Mouse (Mus musculus): ENCODE data around the gene Cox11. TPM values are rescaled to one million over a fixed set of nuclear protein-coding genes. Genes with fewer than 3 reads are reported as not detected.

Cox11 gene
- polyA plus RNA-seq, 1 experiment = 26.1 TPM

DNA sequence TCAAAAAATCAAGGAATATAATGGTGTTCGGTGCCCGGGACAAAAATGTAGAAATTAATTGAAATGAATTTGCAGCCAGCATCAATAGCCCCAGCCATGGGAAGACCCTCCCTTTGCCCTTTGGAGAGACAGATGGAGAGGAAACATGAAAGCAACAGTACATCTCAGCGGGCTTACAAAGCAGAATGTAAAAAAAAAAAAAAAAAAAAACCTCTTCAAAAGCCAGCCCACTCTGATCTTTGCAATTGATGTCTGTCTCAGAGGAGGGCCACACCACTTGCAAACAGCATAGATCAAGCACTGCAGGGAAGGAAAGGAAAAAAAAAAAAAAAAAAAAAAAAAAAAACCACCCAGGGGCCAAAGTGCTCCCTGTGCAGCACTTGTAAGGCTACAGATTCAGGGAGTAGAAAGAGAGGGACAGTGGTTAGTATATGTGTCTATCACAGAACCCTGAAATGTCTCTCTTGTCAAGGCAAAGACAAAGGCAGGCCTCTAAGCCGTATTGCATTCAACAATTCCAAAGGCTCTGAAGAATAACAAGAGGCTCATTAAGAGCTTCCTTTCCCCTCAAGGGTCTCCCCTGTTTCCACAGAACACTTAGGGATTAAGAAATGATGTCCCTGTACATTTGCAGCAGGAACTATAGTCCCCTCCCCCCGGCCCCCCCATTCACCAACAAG is 25.8 kb downstream of the Cox11 start:
- no peak for DNase-seq (ENCODE audit: extremely low spot score in 1 of 2, low spot score in 1 of 2)

DNA sequence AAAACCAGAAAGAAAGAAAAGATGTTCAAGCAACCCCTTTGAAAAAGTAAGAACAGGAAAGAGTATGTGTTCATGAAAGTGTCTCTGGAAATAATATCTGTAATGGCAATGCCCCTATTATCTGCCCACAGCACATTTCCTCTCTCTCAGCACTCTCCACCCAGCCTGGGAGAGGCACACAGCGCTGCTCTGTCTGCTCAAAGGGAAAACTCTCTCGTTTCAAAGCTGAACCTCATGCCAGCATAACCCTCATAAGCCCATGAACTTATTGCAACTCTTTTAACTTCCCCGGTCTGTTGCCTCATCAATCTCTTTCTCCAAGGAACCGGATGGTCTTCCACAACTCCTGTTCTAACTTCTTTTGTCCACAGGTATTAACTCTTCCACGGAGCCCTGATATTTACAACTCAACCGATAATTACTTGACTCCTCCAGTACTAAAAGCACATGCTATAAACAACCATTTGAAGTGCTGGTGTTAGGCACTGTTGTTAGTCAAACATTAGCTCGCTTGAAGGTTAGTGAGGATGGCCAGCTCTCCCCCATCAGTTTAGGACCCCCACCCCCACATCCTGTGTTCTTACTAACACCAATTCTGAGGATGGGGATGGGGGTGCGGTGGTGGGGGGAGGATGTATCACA is 26.5 kb downstream of the Cox11 start:
- DNase-seq (ENCODE audit: extremely low spot score in 1 of 2, low spot score in 1 of 2) = no peak

GRCm38 (mm10) chr11:90665161-90665560 is 27.2 kb downstream of the Cox11 start:
- peak in 1 of 2 experiments; percentile 49 for DNase-seq (ENCODE audit: extremely low spot score in 1 of 2, low spot score in 1 of 2)

- DNase-seq (ENCODE audit: extremely low spot score in 1 of 2, low spot score in 1 of 2) = no peak
Observed at GRCm38 (mm10) chr11:90666144-90666757, 28.3 kb downstream of the Cox11 start.

GRCm38 (mm10) chr11:90666916-90667315 is 28.9 kb downstream of the Cox11 start:
- DNase-seq (ENCODE audit: extremely low spot score in 1 of 2, low spot score in 1 of 2) = no peak

DNA sequence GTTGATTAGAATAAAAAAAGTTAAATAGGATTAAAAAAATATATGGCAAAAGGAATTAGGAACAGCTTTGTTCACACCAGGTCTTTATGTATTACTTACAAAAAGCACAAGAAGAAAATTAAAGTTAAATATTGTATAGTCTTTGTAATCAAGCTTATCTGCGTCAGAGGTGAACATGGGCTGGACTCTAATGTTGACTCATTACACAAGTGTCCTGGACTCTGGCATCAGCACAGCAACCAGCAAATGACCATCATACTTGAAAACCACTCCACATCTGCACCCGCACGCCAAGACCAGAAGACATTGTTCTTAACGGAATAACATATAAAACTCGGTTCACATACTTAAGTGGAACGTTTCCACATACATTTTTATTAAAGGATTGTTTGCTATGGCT is 29.4 kb downstream of the Cox11 start:
- DNase-seq (ENCODE audit: extremely low spot score in 1 of 2, low spot score in 1 of 2) = no peak

DNA sequence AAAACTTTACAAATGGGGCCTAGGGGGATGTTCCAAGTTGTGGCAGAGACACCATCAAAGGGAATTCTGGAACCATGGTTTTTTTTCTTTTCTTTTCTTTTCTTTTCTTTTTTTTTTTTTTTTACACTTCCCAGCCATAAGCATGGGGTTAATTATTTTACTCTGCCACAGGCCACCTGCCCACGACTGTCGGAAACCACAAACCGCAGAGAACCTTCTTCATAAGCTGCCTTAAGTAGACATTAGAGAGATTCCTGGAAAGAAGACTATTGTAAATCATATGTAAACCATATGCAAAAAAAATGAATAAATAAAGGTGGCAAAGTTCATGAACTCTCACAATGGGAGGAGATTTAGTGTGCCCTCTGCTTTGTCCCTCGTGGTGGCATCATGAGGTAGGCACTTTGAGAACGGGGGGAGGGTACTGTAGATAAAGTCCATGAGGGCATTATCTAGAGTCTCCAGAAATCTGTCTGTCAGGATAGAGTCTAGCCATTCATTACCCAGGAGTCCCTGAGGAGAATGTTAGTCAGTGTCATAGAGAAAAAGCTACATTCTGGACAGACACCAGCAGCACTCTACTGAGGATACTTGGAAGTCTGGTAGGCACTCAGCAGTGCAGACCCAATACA is 37.6 kb downstream of the Cox11 start:
- DNase-seq (ENCODE audit: extremely low spot score in 1 of 2, low spot score in 1 of 2) = no peak

GRCm38 (mm10) chr11:90677027-90677426 is 39.1 kb downstream of the Cox11 start:
- DNase-seq (ENCODE audit: extremely low spot score in 1 of 2, low spot score in 1 of 2) = no peak

DNA sequence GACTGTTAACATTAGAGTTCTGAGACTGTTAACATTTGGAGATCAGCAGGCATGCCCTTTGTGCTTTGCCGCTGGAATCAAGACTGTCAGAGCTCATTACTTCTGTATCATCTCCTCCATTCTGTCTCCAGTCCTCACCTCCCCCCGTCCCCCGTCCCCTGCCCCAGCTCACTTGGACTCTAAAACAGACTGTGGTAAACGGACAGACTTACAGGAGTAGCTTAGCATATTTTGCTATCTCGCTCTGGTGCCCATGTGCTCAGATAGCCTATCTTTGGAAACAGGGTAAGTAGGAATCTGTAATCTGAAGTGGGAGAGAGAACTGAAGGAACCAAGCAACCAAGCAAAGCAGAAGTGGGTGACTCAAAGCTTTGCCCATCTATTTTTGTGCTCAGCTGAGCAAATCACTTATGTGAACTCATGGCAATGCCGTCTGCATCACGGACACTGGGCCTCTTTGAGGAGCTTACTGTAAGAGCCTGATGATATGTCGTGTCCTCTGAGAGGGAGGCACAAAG is 39.9 kb downstream of the Cox11 start:
- DNase-seq (ENCODE audit: extremely low spot score in 1 of 2, low spot score in 1 of 2) = peak; percentile 45 to 67

DNA sequence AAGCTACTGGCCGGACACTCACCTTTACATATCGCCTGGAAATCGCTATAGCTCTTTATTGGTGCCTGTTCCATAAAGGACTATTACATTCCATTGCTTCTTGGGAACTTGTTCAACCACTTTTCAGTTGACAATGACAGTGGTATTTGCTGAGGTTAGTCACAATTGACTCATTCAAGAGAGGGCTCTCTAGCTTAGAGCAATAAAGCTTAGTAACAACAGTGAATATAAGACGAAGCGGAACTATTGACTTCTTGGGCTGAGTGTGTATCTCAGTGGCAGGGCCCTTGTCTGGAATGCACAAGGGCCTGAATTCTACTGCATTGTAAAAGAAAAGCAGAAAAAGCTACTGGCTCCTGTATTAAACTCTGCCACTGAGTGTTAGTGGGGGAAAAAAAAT is 40.6 kb downstream of the Cox11 start:
- DNase-seq (ENCODE audit: extremely low spot score in 1 of 2, low spot score in 1 of 2) = no peak

DNA sequence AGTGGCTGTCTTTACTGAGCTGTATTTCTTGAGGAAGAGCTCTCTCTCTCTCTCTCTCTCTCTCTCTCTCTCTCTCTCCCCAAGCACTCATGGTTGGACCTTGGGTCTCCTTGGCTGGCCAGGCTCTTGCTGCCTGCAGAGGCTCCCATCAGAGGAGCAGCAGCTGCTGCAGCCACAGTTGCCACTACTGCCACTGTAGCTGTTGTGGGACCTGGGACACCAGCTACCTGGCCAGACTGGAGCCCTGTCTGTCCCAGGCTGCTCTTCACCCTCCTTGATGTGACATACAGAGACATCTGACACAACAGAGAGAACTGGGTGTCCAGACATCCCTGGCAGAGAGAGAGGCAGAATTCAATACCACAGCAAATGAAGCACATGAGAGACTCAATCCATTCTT is 43.2 kb downstream of the Cox11 start:
- DNase-seq (ENCODE audit: extremely low spot score in 1 of 2, low spot score in 1 of 2) = no peak

GRCm38 (mm10) chr11:90684765-90685164 is 46.8 kb downstream of the Cox11 start:
- no peak for DNase-seq (ENCODE audit: extremely low spot score in 1 of 2, low spot score in 1 of 2)

- no peak for DNase-seq (ENCODE audit: extremely low spot score in 1 of 2, low spot score in 1 of 2)
Observed at GRCm38 (mm10) chr11:90685196-90685595, 47.2 kb downstream of the Cox11 start.

GRCm38 (mm10) chr11:90686287-90687025 is 48.5 kb downstream of the Cox11 start:
- no peak for DNase-seq (ENCODE audit: extremely low spot score in 1 of 2, low spot score in 1 of 2)

- DNase-seq (ENCODE audit: extremely low spot score in 1 of 2, low spot score in 1 of 2) = no peak
Observed at GRCm38 (mm10) chr11:90687040-90687439, 49.1 kb downstream of the Cox11 start.

GRCm38 (mm10) chr11:90687460-90688416 is 49.8 kb downstream of the Cox11 start, which contains the start of gene Tom1l1:
TSS of gene Tom1l1 (minus strand) at chr11:90688366.
- DNase-seq (ENCODE audit: extremely low spot score in 1 of 2, low spot score in 1 of 2) = peak; percentile 57 to 85

- DNase-seq (ENCODE audit: extremely low spot score in 1 of 2, low spot score in 1 of 2) = no peak
Observed at GRCm38 (mm10) chr11:90690361-90690760, 52.4 kb downstream of the Cox11 start.

- no peak for DNase-seq (ENCODE audit: extremely low spot score in 1 of 2, low spot score in 1 of 2)
Observed at GRCm38 (mm10) chr11:90694206-90694605, 56.2 kb downstream of the Cox11 start.
